Mouse (Mus musculus) cerebellum, postnatal 10 days (tissue): ENCODE results near the gene Tnfrsf12a.
A peak's percentile ranks its signal among the peaks of the same experiment; 100 is the strongest.

ENCODE experiments used
- DNase-seq, 2 experiments: peaks; one replicate each; pipeline ENCODE4 v3.0.0; 2021; ENCODE audit warnings: mixed read lengths in 2 of 2

Gene Tnfrsf12a

GRCm38 (mm10) chr17:23644613-23645495 is 32.4 kb downstream of the Tnfrsf12a start, which contains the start of gene Mmp25:
Gene Mmp25, minus strand, starts transcription at chr17:23645277.
- peak; percentile 66 to 67 for DNase-seq

DNA sequence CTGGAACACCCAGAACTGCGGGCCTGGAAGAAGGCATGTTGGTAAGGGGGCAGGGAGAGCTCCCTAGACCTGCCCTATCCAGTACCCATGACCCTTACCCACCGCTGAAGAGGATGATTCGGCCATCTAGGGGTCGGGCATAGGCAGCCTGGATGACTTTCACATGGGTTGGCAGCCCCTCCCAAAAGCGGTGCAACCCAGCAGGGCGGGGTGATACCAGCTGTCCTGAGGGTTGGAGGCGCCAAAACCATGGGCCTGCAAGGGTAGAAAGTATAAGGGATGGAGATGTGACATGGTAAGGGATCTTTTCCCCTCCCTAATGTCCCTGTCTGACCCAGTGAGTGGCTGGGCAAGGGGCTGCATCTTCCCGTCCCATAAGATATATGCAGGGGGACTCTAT is 46.0 kb downstream of the Tnfrsf12a start:
- peak; percentile 52 to 62 for DNase-seq

DNA sequence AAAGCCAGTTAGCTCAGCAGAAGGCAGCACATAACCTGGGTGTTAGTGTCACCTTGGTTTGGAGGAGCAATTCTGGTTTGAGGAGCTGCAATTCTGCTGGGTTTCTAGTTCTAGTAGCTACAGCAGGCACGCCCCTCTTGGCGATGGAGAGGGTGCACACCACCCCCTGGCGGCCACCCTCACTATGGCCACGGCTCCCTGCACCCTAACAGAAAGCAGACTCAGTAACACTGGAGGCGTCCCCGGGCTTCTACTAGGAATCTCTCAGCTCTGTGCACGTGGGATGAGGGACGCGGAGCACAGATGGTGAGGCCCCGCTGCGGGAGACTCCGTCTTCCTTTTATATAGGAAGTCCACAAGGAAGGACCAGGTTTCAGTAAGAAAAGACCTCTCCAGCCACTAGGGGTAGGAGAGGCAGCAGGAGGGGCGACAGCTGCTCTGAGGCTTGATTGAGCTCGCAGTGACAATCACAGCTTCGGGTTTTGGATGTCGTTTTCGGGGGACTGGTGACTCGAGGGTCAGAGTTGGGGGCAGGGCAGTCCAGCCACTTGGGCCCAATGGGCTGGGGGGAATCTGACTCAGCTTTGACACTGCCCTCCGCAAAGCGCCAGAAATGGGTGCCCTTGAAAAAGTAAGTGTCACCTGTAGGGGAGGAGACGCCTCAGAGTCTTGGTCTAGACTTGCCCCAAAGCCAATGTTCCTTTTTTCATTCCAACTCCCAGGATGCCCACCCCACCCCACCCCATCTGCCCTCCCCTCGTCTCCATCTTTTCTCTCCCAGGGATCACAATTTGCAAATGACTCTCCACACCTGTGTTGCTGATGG is 46.9 kb downstream of the Tnfrsf12a start:
- DNase-seq, result peak; percentile 91 to 93

DNA sequence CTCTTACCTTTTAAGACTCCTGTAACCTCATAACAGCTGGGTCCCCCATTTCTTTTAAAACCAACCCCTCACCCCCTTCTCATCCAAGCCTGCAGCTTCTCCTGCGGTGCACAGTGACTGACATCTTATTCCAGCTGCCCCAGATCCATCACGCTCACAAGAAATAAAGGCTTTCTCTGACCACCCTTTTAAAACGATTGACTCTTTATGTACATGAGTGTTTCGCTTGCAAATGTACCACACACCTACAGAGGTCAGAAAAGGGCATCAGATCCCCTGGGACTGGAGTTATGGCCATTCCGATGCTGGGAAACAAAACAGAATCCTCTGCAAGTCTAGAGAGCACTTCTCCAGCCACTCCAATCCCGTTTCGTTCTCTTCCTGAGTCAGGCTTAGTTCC is 49.5 kb downstream of the Tnfrsf12a start:
- DNase-seq, result no peak
